Comparison of ENCODE assay signal across 8 mouse cellular contexts in genomic region chr12:64966652-64967435, GRCm38 (mm10). TPM values are rescaled to one million over a fixed set of nuclear protein-coding genes. Genes with fewer than 3 reads are reported as not detected.
DNase-seq lines count a peak whose midpoint lies in the region; ATAC-seq and TF ChIP-seq lines count a peak whose summit lies in the region.

No protein-coding gene starts in this region.

- H3K4me2 ChIP-seq in hindbrain, embryonic 14.5 days (replicated peaks) = peak overlapping the region; percentile 98
- peak overlapping the region; percentile 86 for H3K4me2 ChIP-seq in lung, embryonic 14.5 days
- peak overlapping the region; percentile 99 for H3K4me2 ChIP-seq in stomach, embryonic 16.5 days (ENCODE audit: low read depth, low read length)

- H3K27me3 ChIP-seq in hindbrain, embryonic 14.5 days (ENCODE audit: control insufficient read depth, insufficient read depth, low read length) = no peaks in the 10 kb centered on the region
- no peaks in the 10 kb centered on the region for H3K27me3 ChIP-seq in lung, embryonic 14.5 days (ENCODE audit: insufficient read depth, low read length)
- H3K27me3 ChIP-seq in stomach, embryonic 16.5 days (ENCODE audit: control insufficient read depth, insufficient read depth, low read length) = no peaks in the 10 kb centered on the region

- DNase-seq in cerebellum, postnatal 10 days = peak; percentile 4 to 7
- no peak for DNase-seq in cerebellum, adult 11 months
- DNase-seq in A20 (ENCODE audit: low read depth, low spot score) = peak; percentile 55
- peak; percentile 11 for DNase-seq in embryo, embryonic 9.5 days (ENCODE audit: extremely low spot score)
- no peak for DNase-seq in hindbrain, embryonic 14.5 days (ENCODE audit: low spot score)
- DNase-seq in lung, embryonic 14.5 days = peak; percentile 1

- H3K9me3 ChIP-seq in hindbrain, embryonic 14.5 days (ENCODE audit: control insufficient read depth, low read length) = no peaks in the 10 kb centered on the region
- H3K9me3 ChIP-seq in lung, embryonic 14.5 days (ENCODE audit: low read depth, low read length) = no peaks in the 10 kb centered on the region
- H3K9me3 ChIP-seq in stomach, embryonic 16.5 days (replicated peaks; ENCODE audit: control insufficient read depth, low read length) = no peaks in the 10 kb centered on the region

- H3K9ac ChIP-seq in hindbrain, embryonic 14.5 days = peak overlapping the region; percentile 86
- H3K9ac ChIP-seq in lung, embryonic 14.5 days = peak overlapping the region; percentile 90
- H3K9ac ChIP-seq in stomach, embryonic 16.5 days (ENCODE audit: low read length) = peak overlapping the region; percentile 94

- TF ChIP-seq CTCF in lung, embryonic 14.5 days (IDR thresholded peaks at IDR 0.05; ENCODE audit: low read depth) = no peak

- H3K27ac ChIP-seq in hindbrain, embryonic 14.5 days = peak overlapping the region; percentile 88
- H3K27ac ChIP-seq in lung, embryonic 14.5 days (ENCODE audit: low read depth) = peak overlapping the region; percentile 85
- H3K27ac ChIP-seq in stomach, embryonic 16.5 days (ENCODE audit: low read length) = peak overlapping the region; percentile 93

- peaks cover 53% of the 10 kb centered on the region for H3K4me1 ChIP-seq in hindbrain, embryonic 14.5 days (replicated peaks; ENCODE audit: control insufficient read depth, insufficient read depth, low read length)
- peaks cover 5% of the 10 kb centered on the region; the same call in 1 of the 2 replicates for H3K4me1 ChIP-seq in lung, embryonic 14.5 days (ENCODE audit: insufficient read depth)
- H3K4me1 ChIP-seq in stomach, embryonic 16.5 days (ENCODE audit: control insufficient read depth, insufficient read depth, low read length) = peaks cover 27% of the 10 kb centered on the region

- peak overlapping the region; percentile 88 for H3K4me3 ChIP-seq in hindbrain, embryonic 14.5 days (replicated peaks; ENCODE audit: low read length)
- H3K4me3 ChIP-seq in lung, embryonic 14.5 days (ENCODE audit: low read depth, low read length) = peak overlapping the region; percentile 90
- H3K4me3 ChIP-seq in stomach, embryonic 16.5 days (replicated peaks; ENCODE audit: low read length) = peak overlapping the region; percentile 98

- ATAC-seq in hindbrain, embryonic 14.5 days (ENCODE audit: low FRiP score) = no peak
- ATAC-seq in lung, embryonic 14.5 days (ENCODE audit: insufficient read depth) = no peak
- no peak for ATAC-seq in stomach, embryonic 16.5 days (ENCODE audit: insufficient read depth, low FRiP score)
- ATAC-seq in megakaryocyte progenitor cell, adult 5-6 weeks (replicated peaks; ENCODE audit: poor library complexity) = no peak

- H3K36me3 ChIP-seq in hindbrain, embryonic 14.5 days (replicated peaks; ENCODE audit: control insufficient read depth, insufficient read depth) = peaks cover 5% of the 10 kb centered on the region; the same call in 1 of the 2 replicates
- no peaks in the 10 kb centered on the region; the same call in 1 of the 2 replicates for H3K36me3 ChIP-seq in lung, embryonic 14.5 days (ENCODE audit: insufficient read depth)
- no peaks in the 10 kb centered on the region for H3K36me3 ChIP-seq in stomach, embryonic 16.5 days (ENCODE audit: control insufficient read depth, insufficient read depth, low read length)

- WGBS in hindbrain, embryonic 14.5 days = 5% methylated on average over 19 of the region's 19 CpGs
- 2% methylated on average over 19 of the region's 19 CpGs for WGBS in lung, embryonic 14.5 days
- 2% methylated on average over 19 of the region's 19 CpGs for WGBS in stomach, embryonic 16.5 days

RNA-seq across cellular contexts. Expression of gene Togaram1, which starts 1.2 kb away (rescaled TPM):
- 25.1 and 26.4 TPM in 2 replicates for polyA plus RNA-seq in hindbrain, embryonic 14.5 days (2014; fragmentation: Nextera tagmentation; extraction: Ambion mirVana)
- 30.7 and 32.2 TPM in 2 replicates for polyA plus RNA-seq in lung, embryonic 14.5 days (2014; fragmentation: Nextera tagmentation; extraction: Ambion mirVana)
- polyA plus RNA-seq in stomach, embryonic 16.5 days (2015; fragmentation: Nextera tagmentation; extraction: Ambion mirVana) = 27.3 and 31.9 TPM in 2 replicates
- 38.5 and 41.0 TPM in 2 replicates for total RNA-seq in megakaryocyte progenitor cell, adult 5-6 weeks (2015)
- 39.9 and 48.6 TPM in 2 replicates for total RNA-seq in megakaryocyte progenitor cell, adult 5-6 weeks (2017)

RNA-seq across cellular contexts. Expression of gene Klhl28, which starts 1.5 kb away (rescaled TPM):
- polyA plus RNA-seq in hindbrain, embryonic 14.5 days (2014; fragmentation: Nextera tagmentation; extraction: Ambion mirVana) = 33.1 and 33.8 TPM in 2 replicates
- polyA plus RNA-seq in lung, embryonic 14.5 days (2014; fragmentation: Nextera tagmentation; extraction: Ambion mirVana) = 13.1 and 15.1 TPM in 2 replicates
- 10.3 and 11.5 TPM in 2 replicates for polyA plus RNA-seq in stomach, embryonic 16.5 days (2015; fragmentation: Nextera tagmentation; extraction: Ambion mirVana)
- total RNA-seq in megakaryocyte progenitor cell, adult 5-6 weeks (2015) = 11.8 and 15.3 TPM in 2 replicates
- 9.2 and 9.4 TPM in 2 replicates for total RNA-seq in megakaryocyte progenitor cell, adult 5-6 weeks (2017)

RNA-seq across cellular contexts. Expression of gene Gm527, which starts 49.1 kb away (rescaled TPM):
- 3.7 and 5.3 TPM in 2 replicates for polyA plus RNA-seq in hindbrain, embryonic 14.5 days (2014; fragmentation: Nextera tagmentation; extraction: Ambion mirVana)
- polyA plus RNA-seq in lung, embryonic 14.5 days (2014; fragmentation: Nextera tagmentation; extraction: Ambion mirVana) = 1.3 and 1.8 TPM in 2 replicates
- 0.93 and 1.3 TPM in 2 replicates for polyA plus RNA-seq in stomach, embryonic 16.5 days (2015; fragmentation: Nextera tagmentation; extraction: Ambion mirVana)
- 0.86 and 1.6 TPM in 2 replicates for total RNA-seq in megakaryocyte progenitor cell, adult 5-6 weeks (2015)
- 0.42 and 1.3 TPM in 2 replicates for total RNA-seq in megakaryocyte progenitor cell, adult 5-6 weeks (2017)

Comparison
In these comparisons a context has a peak if more than half of its experiments do, and no peak if none do; other contexts are left out.
1. DNase-seq: peak in cerebellum, postnatal 10 days (2 of 2), A20 (single experiment), embryo, embryonic 9.5 days (single experiment) and lung, embryonic 14.5 days (single experiment); none in cerebellum, adult 11 months (single experiment) and hindbrain, embryonic 14.5 days (single experiment).
2. Peak in every context shown above with its lines, with median percentiles within 50 percentile points of each other: H3K27ac ChIP-seq, H3K4me2 ChIP-seq, H3K4me3 ChIP-seq and H3K9ac ChIP-seq.